Mouse (Mus musculus) lung, embryonic 14.5 days (tissue): ENCODE measurements around the gene Adk. TPM values are rescaled to one million over a fixed set of nuclear protein-coding genes. Genes with fewer than 3 reads are reported as not detected.

Source experiments
- ATAC-seq: fragments of 200-750 bp; cut with Nextera tagmentation; 2 replicates; pipeline ENCODE4 v1.8.0; 2017; ENCODE audit warnings: mild to moderate bottlenecking, moderate TSS enrichment, moderate library complexity; ENCODE audit not compliant: insufficient read depth
- DNase-seq: peaks from one replicate; pipeline ENCODE4 v3.0.0-alpha.2; 2015
- H3K27ac ChIP-seq: fragments of 300-500 bp; sonication (generic); 2 replicates; pipeline ENCODE4 v1.5.1; 2014; ENCODE audit warnings: low read depth, mild to moderate bottlenecking, moderate library complexity
- H3K27me3 ChIP-seq: fragments of 300-500 bp; sonication (generic); 2 replicates; pipeline ENCODE4 v1.6.1; 2014; ENCODE audit warnings: low read length, control low read depth; ENCODE audit not compliant: insufficient read depth
- H3K36me3 ChIP-seq: fragments of 300-500 bp; sonication (generic); 2 replicates; pipeline ENCODE4 v1.6.1; 2014; ENCODE audit warnings: control low read depth; ENCODE audit not compliant: insufficient read depth
- H3K4me1 ChIP-seq: fragments of 300-500 bp; sonication (generic); 2 replicates; pipeline ENCODE4 v1.6.1; 2014; ENCODE audit warnings: antibody characterized with exemption, control low read depth; ENCODE audit not compliant: insufficient read depth
- H3K4me2 ChIP-seq: fragments of 300-500 bp; sonication (generic); 2 replicates; pipeline ENCODE4 v1.6.1; 2014; ENCODE audit warnings: mild to moderate bottlenecking
- H3K4me3 ChIP-seq: fragments of 300-500 bp; sonication (generic); 2 replicates; pipeline ENCODE4 v1.5.1; 2014; ENCODE audit warnings: low read depth, low read length
- H3K9ac ChIP-seq: fragments of 300-500 bp; sonication (generic); 2 replicates; pipeline ENCODE4 v1.6.1; 2014
- H3K9me3 ChIP-seq: fragments of 300-500 bp; sonication (generic); 2 replicates; pipeline ENCODE4 v1.6.1; 2016; ENCODE audit warnings: low read depth, low read length, control low read depth
- CTCF ChIP-seq: IDR thresholded peaks from 2 replicates; pipeline ENCODE4 v1.5.1; 2016; ENCODE audit warnings: antibody characterized with exemption, low read depth
- WGBS: fragments of 180-500 bp; shearing (Covaris S2); extraction: QIAGEN DNeasy Blood & Tissue Kit; methylation state at CpG from one replicate; pipeline ENCODE4 v1.1.7; 2014; 5-methylcytosine and 5-hydroxymethylcytosine counted together
- polyA plus RNA-seq: library from polyadenylated mRNA; unstranded; fragments of >200 nt; fragmentation: Nextera tagmentation; extraction: Ambion mirVana; gene quantifications from 2 replicates; pipeline ENCODE4 v1.2.1, GENCODE M21; 2014

Gene Adk
- polyA plus RNA-seq, 1 experiment from 2014 or later: 218 TPM

DNA sequence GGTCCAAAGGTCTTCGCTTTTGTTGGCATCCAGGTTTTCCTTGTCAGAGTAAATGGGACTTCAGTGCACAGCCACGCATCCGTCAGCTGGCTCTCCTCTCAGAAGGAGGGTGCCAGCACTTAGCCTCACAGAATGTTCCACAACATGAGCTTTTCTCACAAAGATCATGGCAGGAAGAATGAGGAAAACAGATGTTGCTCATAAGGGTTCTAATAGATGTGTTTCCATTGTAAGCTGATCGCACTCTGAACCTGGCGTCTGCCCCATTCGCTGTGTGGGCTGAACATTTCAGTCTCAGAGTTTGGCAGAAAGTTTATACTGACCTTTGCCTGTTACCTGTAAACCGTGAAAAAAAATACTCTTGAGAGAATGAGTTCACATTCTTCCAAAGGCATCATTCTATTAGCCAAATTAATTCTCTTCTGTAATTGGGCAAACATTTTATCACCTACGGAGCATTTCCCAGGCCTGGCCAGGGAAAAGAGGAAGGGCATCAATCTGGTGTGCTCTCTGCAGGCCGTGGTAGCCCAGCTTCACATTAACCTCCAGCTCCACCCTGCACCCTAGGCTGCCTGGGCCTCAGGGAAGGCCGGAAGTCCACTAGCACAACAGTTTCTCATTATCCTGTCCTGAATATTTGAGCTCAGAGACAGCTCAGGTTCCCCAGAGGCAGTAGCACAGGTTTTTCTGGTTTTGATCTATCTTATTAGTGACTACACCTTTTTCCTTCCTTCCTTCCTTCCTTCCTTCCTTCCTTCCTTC, 389.6 kb downstream of the Adk start:
- TF ChIP-seq CTCF: no peak
- ATAC-seq (no peak), DNase-seq (no peak)
- no peak overlapping the region for H3K4me3 ChIP-seq
- H3K27me3 ChIP-seq: no peaks in the 10 kb centered on the region
- no peaks in the 10 kb centered on the region for H3K4me1 ChIP-seq
- H3K9me3 ChIP-seq: no peaks in the 10 kb centered on the region
- H3K9ac ChIP-seq: no peak overlapping the region
- 57% methylated on average over 10 of the region's 10 CpGs for WGBS
- no peak overlapping the region for H3K4me2 ChIP-seq
- no peak overlapping the region for H3K27ac ChIP-seq
- H3K36me3 ChIP-seq: no peaks in the 10 kb centered on the region

DNA sequence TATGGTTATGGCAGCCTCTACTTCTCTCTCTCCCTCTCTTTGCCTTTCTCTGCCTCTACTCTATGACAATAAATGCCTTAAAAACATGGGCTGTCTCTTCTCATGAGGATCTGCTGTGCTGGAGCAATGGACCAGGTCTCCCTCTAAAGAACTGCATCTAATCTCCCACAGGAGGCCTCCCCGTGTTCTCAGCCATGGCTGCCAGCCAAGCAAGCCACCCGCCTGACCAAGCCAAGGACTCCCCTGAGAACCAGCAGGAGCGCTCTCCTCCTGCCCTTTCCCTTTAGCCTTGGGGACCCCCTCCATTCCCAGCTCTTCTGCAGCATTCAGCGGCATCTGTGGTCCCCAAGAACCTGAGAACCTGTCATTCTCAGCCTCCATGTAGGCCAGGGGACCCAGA, 400.2 kb downstream of the Adk start:
- H3K4me1 ChIP-seq: no peaks in the 10 kb centered on the region
- no peaks in the 10 kb centered on the region for H3K9me3 ChIP-seq
- no peak for ATAC-seq
- H3K4me3 ChIP-seq: no peak overlapping the region
- peaks cover 3% of the 10 kb centered on the region; the same call in 1 of the 2 replicates for H3K36me3 ChIP-seq
- DNase-seq: no peak
- H3K27me3 ChIP-seq: no peaks in the 10 kb centered on the region
- WGBS: 76% methylated on average over 4 of the region's 4 CpGs
- TF ChIP-seq CTCF: no peak
- no peak overlapping the region for H3K9ac ChIP-seq
- H3K27ac ChIP-seq: no peak overlapping the region
- H3K4me2 ChIP-seq: no peak overlapping the region

DNA sequence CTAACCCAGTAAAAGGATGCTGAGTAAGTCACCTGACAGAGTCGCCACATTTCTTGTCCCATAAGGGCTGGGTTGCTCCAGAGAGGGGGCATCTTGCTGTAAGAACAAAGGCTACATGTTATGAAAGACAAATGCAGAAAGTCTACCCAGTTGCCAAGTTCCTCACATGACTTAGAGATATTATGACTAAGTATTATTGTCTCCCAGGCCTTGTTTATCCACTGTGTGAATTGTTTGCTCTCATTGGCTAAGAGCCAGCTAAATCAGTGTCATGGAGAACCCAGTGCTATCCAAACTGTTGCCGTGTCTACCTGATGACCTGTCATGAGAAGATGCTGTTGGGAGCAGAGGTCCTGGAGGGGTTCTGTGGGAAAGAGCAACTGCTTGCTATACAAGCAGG, 401.5 kb downstream of the Adk start:
- Histone ChIP-seq H3K4me2 (no peak overlapping the region), H3K36me3 (peaks cover 3% of the 10 kb centered on the region; the same call in 1 of the 2 replicates), H3K4me3 (no peak overlapping the region), H3K4me1 (no peaks in the 10 kb centered on the region), H3K9ac (no peak overlapping the region), H3K9me3 (no peaks in the 10 kb centered on the region), H3K27ac (no peak overlapping the region), H3K27me3 (no peaks in the 10 kb centered on the region)
- 58% methylated on average over 2 of the region's 2 CpGs for WGBS
- TF ChIP-seq CTCF: no peak
- DNase-seq: peak; percentile 19
- ATAC-seq: no peak

DNA sequence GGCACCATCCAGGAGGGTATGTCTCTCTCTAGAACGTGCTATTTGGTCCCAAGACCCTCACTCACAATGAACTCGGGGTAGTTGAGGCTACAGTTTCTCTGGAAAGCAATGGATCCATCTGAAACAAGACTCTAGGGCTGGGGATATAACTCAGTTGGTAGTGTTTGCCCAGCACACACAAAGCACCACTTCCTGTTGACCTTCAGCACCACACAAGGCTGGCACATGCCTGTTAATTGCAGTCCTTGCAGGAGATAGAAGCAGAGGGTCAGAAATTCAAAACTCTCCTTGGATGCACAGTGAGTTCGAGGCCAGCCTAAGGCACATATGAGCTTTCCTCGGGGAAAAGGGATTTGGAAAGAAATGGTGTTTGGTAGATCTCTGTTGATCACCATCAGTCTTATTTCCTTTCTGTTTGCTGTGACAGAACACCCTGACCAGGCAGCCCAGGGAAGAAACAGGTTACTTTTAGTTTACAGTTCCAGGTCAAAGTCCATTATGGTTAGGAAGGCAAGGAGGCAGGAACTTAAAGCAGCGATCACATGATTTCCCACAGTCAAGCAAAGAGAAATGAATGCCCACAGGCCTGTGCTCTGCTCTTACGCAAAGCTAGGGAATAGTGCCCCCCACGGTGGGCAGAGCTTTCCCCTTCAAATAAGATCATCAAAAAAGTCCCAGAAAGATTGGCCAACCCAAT, 403.4 kb downstream of the Adk start:
- no peak for ATAC-seq

DNA sequence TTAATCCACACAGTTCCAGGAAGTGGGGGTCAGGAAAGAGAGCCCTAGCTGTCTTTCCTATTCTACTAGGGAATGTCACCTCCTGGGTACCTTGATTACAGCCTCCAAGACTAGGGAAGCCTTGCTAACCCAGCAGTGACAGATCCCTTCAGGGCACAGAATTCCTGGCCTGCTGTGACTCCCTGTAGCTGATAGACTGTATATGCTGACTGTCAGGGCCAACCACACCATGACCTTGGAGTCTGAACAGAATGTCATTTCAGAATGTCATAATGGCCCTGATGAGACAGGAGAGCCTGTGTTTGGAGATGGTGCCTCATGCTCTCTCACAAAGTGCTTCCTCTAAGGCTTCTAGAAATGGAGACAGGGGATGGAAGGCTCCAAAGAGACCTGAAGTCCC, 404.2 kb downstream of the Adk start:
- ATAC-seq (no peak), DNase-seq (no peak)
- Histone ChIP-seq H3K4me3 (no peak overlapping the region), H3K27ac (no peak overlapping the region), H3K4me1 (no peaks in the 10 kb centered on the region), H3K9me3 (no peaks in the 10 kb centered on the region), H3K27me3 (no peaks in the 10 kb centered on the region), H3K36me3 (no peaks in the 10 kb centered on the region), H3K9ac (no peak overlapping the region), H3K4me2 (no peak overlapping the region)
- no peak for TF ChIP-seq CTCF

More for the DNA sequence above, 403.4 kb downstream of the Adk start:
- no peak for DNase-seq
- Histone ChIP-seq H3K4me1 (no peaks in the 10 kb centered on the region), H3K27ac (no peak overlapping the region), H3K4me3 (no peak overlapping the region), H3K27me3 (no peaks in the 10 kb centered on the region), H3K9me3 (no peaks in the 10 kb centered on the region), H3K9ac (no peak overlapping the region), H3K4me2 (no peak overlapping the region), H3K36me3 (no peaks in the 10 kb centered on the region)
- WGBS: 90% methylated on average over 7 of the region's 7 CpGs
- no peak for TF ChIP-seq CTCF

DNA sequence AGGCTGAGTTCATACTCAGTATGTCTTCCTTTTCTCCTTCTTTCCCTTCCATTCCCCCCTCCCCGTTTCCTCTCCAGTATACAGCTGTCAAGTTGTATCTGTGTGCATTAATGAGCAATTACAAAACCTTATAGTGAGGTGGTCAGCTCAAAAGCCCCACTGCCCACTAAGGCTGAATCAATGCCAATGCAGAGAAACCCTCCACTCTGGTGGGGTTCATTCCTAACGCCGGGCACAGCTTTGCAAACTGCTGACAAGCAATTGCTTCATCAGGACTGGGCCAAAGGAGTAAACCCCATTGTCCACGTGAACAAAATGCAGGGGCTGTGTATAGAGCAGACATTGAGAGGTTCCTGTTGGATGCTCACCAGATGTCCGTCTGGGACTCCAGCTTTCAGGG, 405.5 kb downstream of the Adk start:
- TF ChIP-seq CTCF: no peak
- H3K27ac ChIP-seq: no peak overlapping the region
- H3K9me3 ChIP-seq: no peaks in the 10 kb centered on the region
- H3K27me3 ChIP-seq: no peaks in the 10 kb centered on the region
- no peaks in the 10 kb centered on the region for H3K4me1 ChIP-seq
- no peaks in the 10 kb centered on the region for H3K36me3 ChIP-seq
- no peak for ATAC-seq
- DNase-seq: no peak
- no peak overlapping the region for H3K9ac ChIP-seq
- 78% methylated on average over 5 of the region's 5 CpGs for WGBS
- no peak overlapping the region for H3K4me3 ChIP-seq
- no peak overlapping the region for H3K4me2 ChIP-seq

DNA sequence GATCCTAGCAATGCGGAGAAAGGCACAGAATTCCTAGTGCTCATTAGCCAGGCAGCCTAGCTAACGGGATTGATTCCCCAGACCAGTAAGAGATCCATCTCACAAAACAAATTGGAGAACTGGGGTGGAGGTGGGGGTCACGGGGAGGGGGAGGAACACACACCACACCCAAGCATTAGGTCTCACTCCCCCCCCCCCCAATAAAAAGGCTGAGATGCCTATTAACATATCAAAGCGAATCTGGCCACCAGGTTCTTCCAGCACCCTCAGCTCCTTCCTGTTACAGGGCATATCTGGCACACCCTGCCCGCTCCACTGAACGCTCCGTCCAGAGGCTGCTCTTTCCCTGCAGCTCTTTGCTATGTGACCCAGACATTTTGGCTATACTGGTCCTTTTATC, 406.3 kb downstream of the Adk start:
- no peaks in the 10 kb centered on the region for H3K4me1 ChIP-seq
- DNase-seq (no peak), ATAC-seq (no peak)
- no peak for TF ChIP-seq CTCF
- H3K36me3 ChIP-seq: no peaks in the 10 kb centered on the region
- no peak overlapping the region for H3K4me3 ChIP-seq
- 84% methylated on average over 7 of the region's 7 CpGs for WGBS
- H3K9ac ChIP-seq: no peak overlapping the region
- H3K27me3 ChIP-seq: no peaks in the 10 kb centered on the region
- H3K4me2 ChIP-seq: no peak overlapping the region
- H3K27ac ChIP-seq: no peak overlapping the region
- H3K9me3 ChIP-seq: no peaks in the 10 kb centered on the region
